Mouse (Mus musculus): ENCODE data around the gene Mrpl43.
A peak's percentile ranks its signal among the peaks of the same experiment; 100 is the strongest.

Mrpl43 gene

GRCm38 (mm10) chr19:45029571-45029970 lies 23.3 kb upstream of the Mrpl43 start:
- DNase-seq (ENCODE audit: low spot score), result no peak

GRCm38 (mm10) chr19:45028746-45029145 lies 22.5 kb upstream of the Mrpl43 start:
- no peak for DNase-seq (ENCODE audit: low spot score)

GRCm38 (mm10) chr19:45027848-45028247 lies 21.6 kb upstream of the Mrpl43 start:
- no peak for DNase-seq (ENCODE audit: low spot score)

- DNase-seq (ENCODE audit: low spot score), result no peak
Observed at GRCm38 (mm10) chr19:45026958-45027670, 20.9 kb upstream of the Mrpl43 start.

GRCm38 (mm10) chr19:45025937-45026568 lies 19.8 kb upstream of the Mrpl43 start:
- no peak for DNase-seq (ENCODE audit: low spot score)

GRCm38 (mm10) chr19:45024775-45025174 lies 18.5 kb upstream of the Mrpl43 start:
- no peak for DNase-seq (ENCODE audit: low spot score)

- DNase-seq (ENCODE audit: low spot score), result no peak
Observed at GRCm38 (mm10) chr19:45023993-45024392, 17.8 kb upstream of the Mrpl43 start.

- no peak for DNase-seq (ENCODE audit: low spot score)
Observed at GRCm38 (mm10) chr19:45021362-45021761, 15.1 kb upstream of the Mrpl43 start.

GRCm38 (mm10) chr19:45020348-45020747 lies 14.1 kb upstream of the Mrpl43 start:
- DNase-seq (ENCODE audit: low spot score), result no peak

- DNase-seq (ENCODE audit: low spot score), result no peak
Observed at GRCm38 (mm10) chr19:45018351-45018831, 12.1 kb upstream of the Mrpl43 start.

- peak; percentile 67 for DNase-seq (ENCODE audit: low spot score)
Observed at GRCm38 (mm10) chr19:45017909-45018308, 11.7 kb upstream of the Mrpl43 start.

GRCm38 (mm10) chr19:45017216-45017771 lies 11.1 kb upstream of the Mrpl43 start:
- DNase-seq (ENCODE audit: low spot score), result peak; percentile 51

- DNase-seq (ENCODE audit: low spot score), result no peak
Observed at GRCm38 (mm10) chr19:45016341-45017215, 10.3 kb upstream of the Mrpl43 start.

- no peak for DNase-seq (ENCODE audit: low spot score)
Observed at GRCm38 (mm10) chr19:45015518-45016281, 9.5 kb upstream of the Mrpl43 start.

- DNase-seq (ENCODE audit: low spot score), result no peak
Observed at GRCm38 (mm10) chr19:45014981-45015402, 8.8 kb upstream of the Mrpl43 start.

GRCm38 (mm10) chr19:45014335-45014971 lies 8.2 kb upstream of the Mrpl43 start, which contains the start of gene Lzts2:
TSS of gene Lzts2 (plus strand) at chr19:45014414.
- DNase-seq (ENCODE audit: low spot score), result no peak

- DNase-seq (ENCODE audit: low spot score), result no peak
Observed at GRCm38 (mm10) chr19:45013581-45014225, 7.5 kb upstream of the Mrpl43 start.

GRCm38 (mm10) chr19:45012636-45013035 lies 6.4 kb upstream of the Mrpl43 start:
- no peak for DNase-seq (ENCODE audit: low spot score)

- DNase-seq (ENCODE audit: low spot score), result no peak
Observed at GRCm38 (mm10) chr19:45012219-45012618, 6.0 kb upstream of the Mrpl43 start.

GRCm38 (mm10) chr19:45010646-45011045 lies 4.4 kb upstream of the Mrpl43 start:
- no peak for DNase-seq (ENCODE audit: low spot score)
